Mouse (Mus musculus) hindbrain, embryonic 10.5 days (tissue): ENCODE results near the gene Dll1. TPM values are rescaled to one million over a fixed set of nuclear protein-coding genes. Genes with fewer than 3 reads are reported as not detected.

Experiments
- DNase-seq: peaks from one replicate; pipeline ENCODE4 v3.0.0-alpha.2; 2017; ENCODE audit warnings: low spot score
- H3K27ac ChIP-seq: fragments of 300-500 bp; sonication (generic); 2 replicates; pipeline ENCODE4 v1.5.1; 2016; ENCODE audit warnings: mild to moderate bottlenecking, moderate library complexity
- H3K27me3 ChIP-seq: fragments of 300-500 bp; sonication (generic); 2 replicates; pipeline ENCODE4 v1.6.1; 2016; ENCODE audit warnings: mild to moderate bottlenecking; ENCODE audit not compliant: poor library complexity, insufficient read depth, severe bottlenecking
- H3K36me3 ChIP-seq: fragments of 300-500 bp; sonication (generic); 2 replicates; pipeline ENCODE4 v1.6.1; 2016; ENCODE audit warnings: mild to moderate bottlenecking, moderate library complexity
- H3K4me1 ChIP-seq: fragments of 300-500 bp; sonication (generic); replicated peaks from 2 replicates; pipeline ENCODE4 v1.6.1; 2016; ENCODE audit warnings: mild to moderate bottlenecking
- H3K4me3 ChIP-seq: fragments of 300-500 bp; sonication (generic); 2 replicates; pipeline ENCODE4 v1.5.1; 2016; ENCODE audit warnings: mild to moderate bottlenecking, moderate library complexity
- H3K9me3 ChIP-seq: fragments of 300-500 bp; sonication (generic); 2 replicates; pipeline ENCODE4 v1.6.1; 2016; ENCODE audit warnings: mild to moderate bottlenecking, moderate library complexity
- WGBS: fragments of 180-500 bp; shearing (Covaris S2); methylation state at CpG from one replicate; pipeline ENCODE4 v1.1.7; 2016; 5-methylcytosine and 5-hydroxymethylcytosine counted together
- polyA plus RNA-seq: library from polyadenylated mRNA; unstranded; fragments of >200 nt; fragmentation: Nextera tagmentation; extraction: Ambion mirVana; gene quantifications from 2 replicates; pipeline ENCODE4 v1.2.1, GENCODE M21; 2016

The Dll1 gene
- polyA plus RNA-seq: 67.6 and 90.9 TPM in 2 replicates

DNA sequence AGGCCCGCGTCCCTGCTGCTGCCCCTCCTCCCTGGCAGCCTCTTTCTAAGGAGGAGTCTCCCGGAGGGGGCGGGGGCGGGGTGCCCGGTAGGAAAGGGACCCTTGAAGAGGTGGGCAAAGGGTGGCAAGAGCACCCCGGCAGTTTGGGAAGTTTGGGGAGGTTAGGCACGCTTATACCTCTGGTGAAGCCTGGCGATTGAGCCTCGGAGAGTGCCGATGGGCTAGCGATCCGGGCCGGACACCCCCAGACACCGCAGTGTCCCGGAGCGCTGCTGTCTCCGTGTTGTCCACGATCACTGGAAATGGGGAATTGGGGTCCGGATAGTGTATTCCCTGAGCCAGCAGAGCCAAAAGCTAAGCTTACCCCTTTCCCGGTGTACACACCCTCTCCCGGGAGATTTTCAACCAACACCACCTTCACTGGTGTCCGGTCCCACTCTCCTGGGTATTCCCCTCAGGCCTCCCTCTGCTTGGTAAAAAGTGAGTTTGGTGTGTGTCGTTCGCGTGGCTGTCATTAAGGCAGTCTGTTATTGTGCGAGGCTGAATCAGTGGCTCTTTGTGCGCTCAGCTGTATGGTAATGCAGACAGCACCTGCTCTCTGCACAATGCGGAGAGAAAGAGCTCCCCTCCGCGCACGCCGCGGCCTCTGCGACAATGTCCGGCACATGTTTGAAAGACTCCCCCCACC lies at the start of gene Dll1:
Dll1 (minus strand) TSS at position 379 of the 688 bp plus-strand sequence.
- Histone ChIP-seq H3K4me3 (peak within 1 kb of the TSS; percentile 82), H3K27ac (peak within 1 kb of the TSS; percentile 98), H3K36me3 (peaks cover 25% of the 10 kb centered on the region), H3K4me1 (peaks cover 96% of the 10 kb centered on the region), H3K9me3 (no peaks in the 10 kb centered on the region), H3K27me3 (peaks cover 88% of the 10 kb centered on the region)
- under 1% methylated on average over 36 of the region's 36 CpGs for WGBS
- DNase-seq: peak; percentile 78

DNA sequence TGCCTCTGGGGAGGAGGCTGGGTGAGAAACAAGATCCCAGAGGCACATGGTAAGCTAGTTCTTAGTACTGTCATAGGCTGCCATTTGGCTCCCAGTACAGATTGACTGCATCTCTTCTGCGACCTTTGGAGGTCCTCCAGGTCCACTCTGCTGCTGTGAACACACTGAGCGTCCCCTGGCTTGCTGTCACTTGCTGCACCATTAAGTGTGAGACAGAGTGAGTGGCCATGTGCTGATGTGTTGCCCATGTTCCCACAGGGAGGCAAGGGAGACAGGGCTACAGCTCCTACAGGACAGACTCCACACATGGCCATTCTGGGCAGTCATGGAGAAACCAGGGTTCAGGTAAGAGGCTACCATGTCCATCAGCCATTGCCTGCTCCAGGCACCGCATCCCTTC lies 49.3 kb upstream of the Dll1 start:
- no peak for DNase-seq
- 88% methylated on average over 3 of the region's 3 CpGs for WGBS
- peaks cover 94% of the 10 kb centered on the region for H3K36me3 ChIP-seq

GRCm38 (mm10) chr17:15423080-15423765 lies 46.6 kb upstream of the Dll1 start:
- Histone ChIP-seq H3K9me3 (0 out of 2 replicates have a peak, but pooled peaks cover 3% of the 10 kb centered on the region), H3K36me3 (peaks cover 99% of the 10 kb centered on the region), H3K4me1 (no peaks in the 10 kb centered on the region), H3K27me3 (no peaks in the 10 kb centered on the region), H3K27ac (no peak overlapping the region), H3K4me3 (no peak overlapping the region)
- DNase-seq: no peak
- 88% methylated on average over 8 of the region's 8 CpGs for whole genome bisulfite sequencing

More for the DNA sequence above, 49.3 kb upstream of the Dll1 start:
- Histone ChIP-seq H3K4me3 (no peak overlapping the region), H3K4me1 (no peaks in the 10 kb centered on the region), H3K27me3 (no peaks in the 10 kb centered on the region), H3K27ac (no peak overlapping the region), H3K9me3 (0 out of 2 replicates have a peak, but pooled peaks cover 3% of the 10 kb centered on the region)

GRCm38 (mm10) chr17:15422666-15423065 lies 46.0 kb upstream of the Dll1 start:
- no peak for DNase-seq
- peaks cover 99% of the 10 kb centered on the region for H3K36me3 ChIP-seq
- no peak overlapping the region for H3K27ac ChIP-seq
- no peaks in the 10 kb centered on the region for H3K4me1 ChIP-seq
- no peaks in the 10 kb centered on the region for H3K27me3 ChIP-seq
- H3K9me3 ChIP-seq: 0 out of 2 replicates have a peak, but pooled peaks cover 3% of the 10 kb centered on the region
- WGBS: 88% methylated on average over 9 of the region's 9 CpGs
- no peak overlapping the region for H3K4me3 ChIP-seq

DNA sequence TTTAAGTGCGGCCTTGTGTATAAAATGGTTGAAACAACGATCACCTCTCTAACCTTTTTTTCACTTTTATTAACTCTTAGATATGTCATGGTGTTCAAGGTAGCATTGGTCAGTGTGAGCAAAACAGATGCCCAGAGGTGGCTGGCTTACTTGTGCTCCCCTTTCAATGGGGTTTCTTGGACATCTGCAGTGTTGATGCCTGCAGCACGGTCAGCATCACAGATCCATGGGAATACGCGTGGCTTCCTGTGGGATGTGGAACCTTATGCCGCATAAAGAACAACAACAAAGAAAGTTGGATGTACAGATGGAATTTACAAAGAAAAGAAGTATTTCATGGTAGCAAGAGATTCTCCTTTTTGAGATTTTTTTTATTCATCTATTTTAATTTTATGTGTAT lies 44.8 kb upstream of the Dll1 start:
- Histone ChIP-seq H3K4me1 (no peaks in the 10 kb centered on the region), H3K36me3 (peaks cover 100% of the 10 kb centered on the region), H3K9me3 (0 out of 2 replicates have a peak, but pooled peaks cover 3% of the 10 kb centered on the region), H3K4me3 (no peak overlapping the region), H3K27ac (no peak overlapping the region), H3K27me3 (no peaks in the 10 kb centered on the region)
- DNase-seq: no peak
- WGBS: 97% methylated on average over 6 of the region's 6 CpGs

DNA sequence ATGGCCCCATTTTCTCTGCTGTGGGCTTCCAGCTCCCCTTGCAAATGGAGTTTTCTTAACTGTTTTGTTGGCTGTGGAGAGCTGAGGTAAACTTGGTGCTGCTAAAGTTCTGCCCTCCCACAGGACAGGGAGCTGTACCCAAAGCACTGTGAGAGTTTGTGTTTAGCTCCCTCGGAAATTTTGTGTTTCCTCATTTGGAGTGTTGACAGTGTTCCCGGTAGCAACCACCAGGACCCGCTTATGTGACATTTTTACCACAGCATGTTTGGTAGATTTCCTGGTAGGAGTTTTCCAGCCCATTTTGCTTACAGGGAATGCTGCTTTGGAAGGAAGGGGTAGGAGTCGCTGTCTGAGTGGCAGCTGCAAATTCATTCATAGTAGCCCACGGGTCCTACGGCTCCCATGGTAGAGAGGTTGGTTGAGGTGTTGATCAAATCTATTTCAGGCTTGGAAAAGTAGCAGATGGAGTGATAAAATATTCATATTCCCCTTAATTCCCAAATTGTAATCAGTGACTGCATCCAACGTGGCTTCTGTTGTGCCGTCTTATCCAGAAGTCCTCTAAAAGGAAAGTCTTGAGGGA lies 43.4 kb upstream of the Dll1 start:
- H3K4me1 ChIP-seq: no peaks in the 10 kb centered on the region
- peaks cover 100% of the 10 kb centered on the region for H3K36me3 ChIP-seq
- 0 out of 2 replicates have a peak, but pooled peaks cover 3% of the 10 kb centered on the region for H3K9me3 ChIP-seq
- H3K4me3 ChIP-seq: no peak overlapping the region
- H3K27ac ChIP-seq: no peak overlapping the region
- DNase-seq: no peak
- H3K27me3 ChIP-seq: no peaks in the 10 kb centered on the region
- 91% methylated on average over 8 of the region's 8 CpGs for WGBS

DNA sequence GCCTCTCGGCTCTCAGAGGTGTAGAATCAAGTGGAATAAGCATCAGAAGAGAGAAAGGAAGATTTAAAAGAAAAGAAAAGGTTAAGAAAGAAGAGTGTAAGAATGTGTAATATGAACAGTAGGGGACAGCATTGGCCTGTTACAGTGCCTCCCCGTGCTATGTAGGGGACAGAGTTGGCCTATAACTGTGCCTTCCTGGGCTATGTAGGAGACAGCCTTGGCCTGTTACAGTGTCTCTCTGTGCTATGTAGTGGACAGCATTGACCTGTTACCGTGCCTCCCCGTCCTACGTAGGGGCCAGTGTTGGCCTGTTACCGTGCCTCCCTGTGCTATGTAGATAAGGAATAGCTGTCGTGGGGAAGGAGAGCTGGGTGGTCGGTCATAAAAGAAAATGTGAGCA lies 42.9 kb upstream of the Dll1 start:
- Histone ChIP-seq H3K27ac (no peak overlapping the region), H3K36me3 (peaks cover 100% of the 10 kb centered on the region), H3K9me3 (0 out of 2 replicates have a peak, but pooled peaks cover 3% of the 10 kb centered on the region), H3K4me1 (no peaks in the 10 kb centered on the region), H3K27me3 (no peaks in the 10 kb centered on the region), H3K4me3 (no peak overlapping the region)
- WGBS: 90% methylated on average over 8 of the region's 8 CpGs
- no peak for DNase-seq

DNA sequence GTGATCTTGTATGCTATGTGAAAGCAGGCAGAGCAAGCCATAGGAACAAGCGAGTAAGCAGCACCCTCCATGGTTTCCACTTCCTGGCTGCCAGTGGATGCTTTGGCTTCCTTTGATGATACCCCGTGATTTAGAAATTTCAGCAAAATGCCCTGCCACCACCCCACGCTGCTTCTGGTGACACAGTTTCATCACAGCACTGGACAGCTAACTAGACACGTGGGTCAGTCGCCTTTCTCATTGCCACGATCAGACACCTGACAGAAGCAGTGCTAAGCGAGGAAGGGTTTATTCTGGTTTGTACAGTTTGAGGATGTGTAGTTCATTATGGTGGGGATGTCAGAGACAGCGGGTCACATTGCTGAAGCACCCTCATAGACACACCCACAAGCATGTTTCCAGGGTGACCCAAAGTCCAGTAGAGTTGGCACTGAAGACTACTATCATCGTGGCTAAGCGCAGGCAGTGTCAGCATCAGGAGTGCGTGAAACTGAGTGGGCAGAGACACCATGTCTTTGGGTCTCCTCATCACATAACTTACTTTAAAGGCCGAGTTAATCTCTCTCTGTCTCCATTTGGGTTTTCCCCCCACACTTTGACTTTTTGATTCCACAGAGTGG lies 40.0 kb upstream of the Dll1 start:
- Histone ChIP-seq H3K27me3 (no peaks in the 10 kb centered on the region), H3K4me1 (no peaks in the 10 kb centered on the region), H3K27ac (no peak overlapping the region), H3K4me3 (no peak overlapping the region), H3K36me3 (peaks cover 93% of the 10 kb centered on the region), H3K9me3 (no peaks in the 10 kb centered on the region)
- DNase-seq: no peak
- WGBS: 92% methylated on average over 12 of the region's 12 CpGs

- Histone ChIP-seq H3K4me1 (no peaks in the 10 kb centered on the region), H3K4me3 (no peak overlapping the region), H3K9me3 (no peaks in the 10 kb centered on the region), H3K36me3 (peaks cover 93% of the 10 kb centered on the region), H3K27me3 (no peaks in the 10 kb centered on the region), H3K27ac (no peak overlapping the region)
- no peak for DNase-seq
- WGBS: 85% methylated on average over 1 of the region's 1 CpGs
Observed at GRCm38 (mm10) chr17:15410861-15411260, 34.2 kb upstream of the Dll1 start.

DNA sequence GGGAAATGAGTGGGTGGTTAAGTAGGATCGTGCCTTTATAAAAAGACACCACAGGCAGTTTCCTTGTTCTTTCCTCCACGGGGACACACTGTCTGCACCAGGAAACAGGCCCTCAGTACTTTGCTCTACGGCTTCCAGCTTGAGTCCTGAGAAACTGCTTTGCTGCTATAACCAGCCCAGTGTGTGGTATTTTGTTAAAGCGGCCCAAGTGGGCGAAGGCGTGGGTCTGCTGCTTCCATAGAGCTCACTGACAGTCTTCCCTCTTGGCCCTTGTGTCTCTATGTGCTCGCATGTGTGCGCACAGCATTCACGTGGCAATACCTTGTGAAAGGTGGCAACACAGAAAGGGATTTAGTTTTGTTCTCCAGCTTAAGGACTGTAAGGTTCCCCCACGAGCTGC lies 32.6 kb upstream of the Dll1 start:
- no peak for DNase-seq
- peaks cover 93% of the 10 kb centered on the region for H3K36me3 ChIP-seq
- 85% methylated on average over 10 of the region's 10 CpGs for WGBS

DNA sequence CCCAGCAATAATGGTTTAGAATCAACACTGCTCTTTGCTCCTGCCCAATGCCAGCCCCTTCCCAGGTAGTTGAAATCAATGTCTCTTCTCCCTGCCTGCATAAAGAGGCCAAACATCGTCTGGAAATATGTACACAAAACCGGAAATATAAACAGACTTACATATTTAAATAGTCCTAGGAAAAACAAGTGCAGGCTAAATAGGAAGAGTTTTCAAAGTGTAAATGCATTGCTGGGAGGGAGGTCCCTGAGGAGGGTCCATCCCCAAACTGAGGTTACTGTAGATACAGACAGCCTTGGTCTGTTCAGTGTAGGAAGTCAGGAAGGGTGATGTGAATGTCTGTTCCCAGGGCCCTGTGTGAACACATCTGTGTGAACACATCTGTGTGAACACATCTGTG lies 29.9 kb upstream of the Dll1 start:
- DNase-seq: no peak
- H3K27me3 ChIP-seq: no peaks in the 10 kb centered on the region
- no peaks in the 10 kb centered on the region for H3K4me1 ChIP-seq
- WGBS: 92% methylated on average over 2 of the region's 2 CpGs
- H3K36me3 ChIP-seq: peaks cover 100% of the 10 kb centered on the region
- no peak overlapping the region for H3K4me3 ChIP-seq
- no peak overlapping the region for H3K27ac ChIP-seq
- H3K9me3 ChIP-seq: no peaks in the 10 kb centered on the region; the same call in 1 of the 2 replicates

More for the DNA sequence above, 32.6 kb upstream of the Dll1 start:
- no peaks in the 10 kb centered on the region for H3K9me3 ChIP-seq
- no peak overlapping the region for H3K4me3 ChIP-seq
- no peaks in the 10 kb centered on the region for H3K4me1 ChIP-seq
- H3K27me3 ChIP-seq: no peaks in the 10 kb centered on the region
- H3K27ac ChIP-seq: no peak overlapping the region

GRCm38 (mm10) chr17:15401716-15402115 lies 25.0 kb upstream of the Dll1 start:
- H3K36me3 ChIP-seq: peaks cover 53% of the 10 kb centered on the region
- no peak overlapping the region for H3K4me3 ChIP-seq
- DNase-seq: no peak
- 96% methylated on average over 17 of the region's 17 CpGs for WGBS
- H3K27me3 ChIP-seq: no peaks in the 10 kb centered on the region
- H3K4me1 ChIP-seq: peaks cover 14% of the 10 kb centered on the region
- H3K27ac ChIP-seq: no peak overlapping the region
- no peaks in the 10 kb centered on the region; the same call in 1 of the 2 replicates for H3K9me3 ChIP-seq
